Mouse (Mus musculus) C2C12 (cell line): ENCODE results near the gene Ndufaf2.

ENCODE experiments used
- CEBPB ChIP-seq: IDR thresholded peaks from one replicate; pipeline ENCODE4 v1.6.1; 2011; ENCODE audit warnings: low read depth, mild to moderate bottlenecking, control low read depth, moderate library complexity
- CTCF ChIP-seq: IDR thresholded peaks from one replicate; pipeline ENCODE4 v1.5.1; 2011; ENCODE audit not compliant: control insufficient read depth, insufficient read depth, insufficient read length
- MYOD1 ChIP-seq: IDR thresholded peaks from one replicate; pipeline ENCODE4 v1.6.1; 2011; ENCODE audit warnings: low read depth; ENCODE audit not compliant: control insufficient read depth, insufficient read length
- USF1 ChIP-seq: IDR thresholded peaks from one replicate; pipeline ENCODE4 v1.6.1; 2011; ENCODE audit warnings: low read depth, mild to moderate bottlenecking, control low read depth, moderate library complexity

GRCm38 (mm10) chr13:108110929-108111328 is 47.5 kb downstream of the Ndufaf2 start:
- TF ChIP-seq CEBPB, result no peak
- no peak for TF ChIP-seq CTCF
- TF ChIP-seq USF1, result no peak
- TF ChIP-seq MYOD1, result no peak
